Mouse (Mus musculus) MEL (cell line): Measurements from ENCODE around the gene Cpne2. TPM values are rescaled to one million over a fixed set of nuclear protein-coding genes. Genes with fewer than 3 reads are reported as not detected.

Experiments
- DNase-seq: peaks from one replicate; pipeline ENCODE4 v3.0.0; 2011; ENCODE audit warnings: low read depth, low spot score
- H3K27ac ChIP-seq: 2 replicates; pipeline ENCODE4 v1.5.1; 2012; ENCODE audit warnings: low read depth, mild to moderate bottlenecking, control low read depth, low read length, moderate library complexity; ENCODE audit not compliant: control insufficient read depth
- H3K27me3 ChIP-seq, 2 experiments: fragments of 150-350 bp in 1 of 2; sonication (generic) in 1 of 2; 2 replicates each; pipeline ENCODE4 v1.6.1; 2012; ENCODE audit warnings: low read length in 2 of 2, mild to moderate bottlenecking in 2 of 2, improper control_type of control experiment in 1 of 2, moderate library complexity in 1 of 2; ENCODE audit not compliant: insufficient read depth in 2 of 2, control insufficient read depth in 1 of 2
- H3K36me3 ChIP-seq, 2 experiments: 2 replicates each; pipeline ENCODE4 v1.6.1; 2012 to 2014; ENCODE audit warnings: low read length in 2 of 2, improper control_type of control experiment in 1 of 2, inconsistent platforms in 1 of 2, mild to moderate bottlenecking in 1 of 2; ENCODE audit not compliant: insufficient read depth in 2 of 2, control insufficient read depth in 1 of 2
- H3K4me1 ChIP-seq, 2 experiments: fragments of 150-350 bp in 1 of 2; sonication (generic) in 1 of 2; 2 replicates each; pipeline ENCODE4 v1.6.1; 2012; ENCODE audit warnings: low read length in 2 of 2, improper control_type of control experiment in 1 of 2, mild to moderate bottlenecking in 1 of 2; ENCODE audit not compliant: insufficient read depth in 2 of 2, control insufficient read depth in 1 of 2
- H3K4me3 ChIP-seq, 2 experiments: fragments of 150-350 bp in 1 of 2; sonication (generic) in 1 of 2; 2 replicates each; pipeline ENCODE4 v1.5.1; 2012; ENCODE audit warnings: low read depth in 2 of 2, low read length in 2 of 2, mild to moderate bottlenecking in 2 of 2, moderate library complexity in 2 of 2, control low read depth in 1 of 2, improper control_type of control experiment in 1 of 2; ENCODE audit not compliant: control insufficient read depth in 1 of 2, insufficient read depth in 1 of 2
- H3K79me2 ChIP-seq: 2 replicates; pipeline ENCODE4 v1.6.1; 2012; ENCODE audit warnings: mild to moderate bottlenecking, low read length, moderate library complexity; ENCODE audit not compliant: control insufficient read depth, poor library complexity, insufficient read depth
- H3K9ac ChIP-seq: 2 replicates; pipeline ENCODE4 v1.6.1; 2012; ENCODE audit warnings: low read depth, mild to moderate bottlenecking, control low read depth, low read length, moderate library complexity; ENCODE audit not compliant: control insufficient read depth, poor library complexity, severe bottlenecking
- H3K9me3 ChIP-seq: fragments of 150-350 bp; sonication (generic); replicated peaks from 2 replicates; pipeline ENCODE4 v1.6.1; 2012; ENCODE audit warnings: mild to moderate bottlenecking, low read length, improper control_type of control experiment, moderate library complexity; ENCODE audit not compliant: insufficient read depth
- BHLHE40 ChIP-seq: IDR thresholded peaks from 2 replicates; pipeline ENCODE4 v1.6.1; 2012; ENCODE audit warnings: low read depth, mild to moderate bottlenecking, inconsistent platforms, low read length, improper control_type of control experiment, borderline replicate concordance
- E2F4 ChIP-seq: IDR thresholded peaks from 2 replicates; pipeline ENCODE4 v1.6.1; 2011; ENCODE audit warnings: low read depth, low read length, improper control_type of control experiment, borderline replicate concordance
- EP300 ChIP-seq, 2 experiments: IDR thresholded peaks; 2 replicates each; pipeline ENCODE4 v1.6.1; 2011; ENCODE audit warnings: improper control_type of control experiment in 2 of 2, low read length in 2 of 2, low read depth in 1 of 2, mild to moderate bottlenecking in 1 of 2
- GABPA ChIP-seq: IDR thresholded peaks from 2 replicates; pipeline ENCODE4 v1.6.1; 2012; ENCODE audit warnings: low read depth, mild to moderate bottlenecking, inconsistent platforms, low read length, improper control_type of control experiment, moderate library complexity
- MAFK ChIP-seq: IDR thresholded peaks from 2 replicates; pipeline ENCODE4 v1.6.1; 2011; ENCODE audit warnings: low read depth, mild to moderate bottlenecking, low read length, improper control_type of control experiment, borderline replicate concordance
- MXI1 ChIP-seq: IDR thresholded peaks from 2 replicates; pipeline ENCODE4 v1.6.1; 2011; ENCODE audit warnings: mild to moderate bottlenecking, low read depth, low read length, improper control_type of control experiment
- MYB ChIP-seq: IDR thresholded peaks from 2 replicates; pipeline ENCODE4 v1.6.1; 2011; ENCODE audit warnings: mild to moderate bottlenecking, low read depth, low read length, improper control_type of control experiment
- MYC ChIP-seq: IDR thresholded peaks from 2 replicates; pipeline ENCODE4 v1.6.1; 2011; ENCODE audit warnings: low read depth, mild to moderate bottlenecking, low read length, improper control_type of control experiment, moderate library complexity
- NELFE ChIP-seq: IDR thresholded peaks from 2 replicates; pipeline ENCODE4 v1.6.1; 2011; ENCODE audit warnings: low read depth, low read length, improper control_type of control experiment
- NRF1 ChIP-seq: IDR thresholded peaks from 2 replicates; pipeline ENCODE4 v1.6.1; 2014; ENCODE audit warnings: low read depth, mild to moderate bottlenecking, inconsistent platforms, low read length, improper control_type of control experiment, moderate library complexity; ENCODE audit not compliant: poor library complexity, insufficient read depth, severe bottlenecking
- POLR2AphosphoS2 ChIP-seq: IDR thresholded peaks from 2 replicates; pipeline ENCODE4 v1.6.1; 2011; ENCODE audit warnings: low read length, improper control_type of control experiment
- POLR2AphosphoS5 ChIP-seq: IDR thresholded peaks from 2 replicates; pipeline ENCODE4 v1.6.1; 2012; ENCODE audit warnings: low read depth, borderline replicate concordance, mild to moderate bottlenecking, inconsistent platforms, low read length, moderate library complexity, mixed read lengths
- RCOR1 ChIP-seq: IDR thresholded peaks from 2 replicates; pipeline ENCODE4 v1.6.1; 2012; ENCODE audit warnings: low read depth, mild to moderate bottlenecking, inconsistent platforms, low read length, improper control_type of control experiment
- SMC3 ChIP-seq: IDR thresholded peaks from 2 replicates; pipeline ENCODE4 v1.6.1; 2011; ENCODE audit warnings: low read depth, low read length, improper control_type of control experiment
- TAL1 ChIP-seq: IDR thresholded peaks from 2 replicates; pipeline ENCODE4 v1.6.1; 2012; ENCODE audit warnings: mild to moderate bottlenecking, inconsistent platforms, low read length, moderate library complexity, mixed read lengths
- UBTF ChIP-seq: IDR thresholded peaks from 2 replicates; pipeline ENCODE4 v1.6.1; 2012; ENCODE audit warnings: low read depth, mild to moderate bottlenecking, inconsistent platforms, low read length, improper control_type of control experiment, moderate library complexity, borderline replicate concordance; ENCODE audit not compliant: insufficient read depth
- USF1 ChIP-seq: IDR thresholded peaks from 2 replicates; pipeline ENCODE4 v1.6.1; 2014; ENCODE audit warnings: low read depth, mild to moderate bottlenecking, inconsistent platforms, low read length, improper control_type of control experiment, moderate library complexity
- USF2 ChIP-seq, 2 experiments: IDR thresholded peaks; 2 replicates each; pipeline ENCODE4 v1.6.1; 2011 to 2012; ENCODE audit warnings: improper control_type of control experiment in 2 of 2, low read length in 2 of 2, borderline replicate concordance in 1 of 2, inconsistent platforms in 1 of 2, low read depth in 1 of 2, mild to moderate bottlenecking in 1 of 2; ENCODE audit not compliant: insufficient read depth in 1 of 2
- ZC3H11A ChIP-seq: IDR thresholded peaks from 2 replicates; pipeline ENCODE4 v1.6.1; 2012; ENCODE audit warnings: low read depth, mild to moderate bottlenecking, inconsistent platforms, low read length, improper control_type of control experiment
- ZMIZ1 ChIP-seq: IDR thresholded peaks from 2 replicates; pipeline ENCODE4 v1.6.1; 2012; ENCODE audit warnings: low read depth, mild to moderate bottlenecking, inconsistent platforms, low read length, improper control_type of control experiment, moderate library complexity
- polyA plus RNA-seq, 2 experiments: library from polyadenylated mRNA; stranded (reverse) in 1 of 2; unstranded in 1 of 2; fragments of >175 nt in 1 of 2; fragments of >200 nt in 1 of 2; gene quantifications; 2 replicates each; pipeline versions ENCODE4 v1.2.1 to v1.2.4; 2012; ENCODE audit warnings: low replicate concordance in 2 of 2, low read depth in 1 of 2; ENCODE audit not compliant: insufficient read length in 2 of 2, insufficient read depth in 1 of 2, missing spikeins in 1 of 2
- total RNA-seq: library from RNA; depleted of rRNA; stranded (reverse); fragments of 300-350 nt; gene quantifications from 2 replicates; pipeline ENCODE4 v1.2.3, GENCODE M21; 2012

Cpne2 gene
- total and polyA plus RNA-seq, 3 experiments: 19.1 to 29.7 TPM; not detected in 1

DNA sequence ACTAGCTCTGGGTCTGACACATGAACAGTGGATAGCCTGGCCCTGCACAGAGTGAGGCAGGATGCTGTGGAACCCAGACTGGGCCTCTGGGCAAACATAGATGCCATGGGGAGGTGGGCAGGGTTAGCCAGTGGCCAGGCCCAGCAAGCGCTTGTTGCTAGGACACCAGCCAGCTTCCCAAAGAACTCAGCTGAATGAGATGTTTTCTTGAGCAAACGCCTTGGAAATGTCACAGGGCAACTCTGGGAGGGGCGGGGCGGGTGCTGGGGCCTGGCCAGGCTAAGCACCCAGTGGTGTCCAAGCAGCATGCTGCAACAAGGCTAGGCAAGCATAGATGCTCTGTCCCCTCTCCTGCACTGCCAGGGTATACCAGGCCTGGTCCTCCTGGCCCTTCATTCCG, 28.5 kb downstream of the Cpne2 start:
- Histone ChIP-seq H3K4me3 (no peak overlapping the region), H3K27ac (no peak overlapping the region), H3K27me3 (no peaks in the 10 kb centered on the region), H3K36me3 (no peaks in the 10 kb centered on the region), H3K9me3 (no peaks in the 10 kb centered on the region), H3K4me1 (no peaks in the 10 kb centered on the region), H3K79me2 (no peaks in the 10 kb centered on the region), H3K9ac (no peak overlapping the region)
- DNase-seq: no peak
- TF ChIP-seq ZMIZ1: no peak
- no peak for TF ChIP-seq GABPA
- no peak for TF ChIP-seq POLR2AphosphoS2
- no peak for TF ChIP-seq UBTF
- no peak for TF ChIP-seq BHLHE40
- TF ChIP-seq USF2 (IDR thresholded peaks at IDR 0.05; ENCODE audit: borderline replicate concordance in 1 of 2, insufficient read depth in 1 of 2, low read depth in 1 of 2, low read length in 2 of 2): no peak
- TF ChIP-seq EP300 (IDR thresholded peaks at IDR 0.05; ENCODE audit: low read depth in 1 of 2, low read length in 2 of 2): no peak
- no peak for TF ChIP-seq MAFK
- no peak for TF ChIP-seq RCOR1
- no peak for TF ChIP-seq MYB
- no peak for TF ChIP-seq MYC
- TF ChIP-seq TAL1: no peak
- no peak for TF ChIP-seq POLR2AphosphoS5
- TF ChIP-seq USF1: no peak
- TF ChIP-seq MXI1: no peak
- no peak for TF ChIP-seq E2F4
- no peak for TF ChIP-seq NELFE
- no peak for TF ChIP-seq NRF1

- H3K4me1 ChIP-seq: no peaks in the 10 kb centered on the region
- H3K27ac ChIP-seq: no peak overlapping the region
- TF ChIP-seq NELFE (no peak), SMC3 (no peak), TAL1 (no peak), USF1 (no peak), EP300 (IDR thresholded peaks at IDR 0.05; ENCODE audit: low read depth in 1 of 2, low read length in 2 of 2) (no peak), E2F4 (no peak), USF2 (IDR thresholded peaks at IDR 0.05; ENCODE audit: borderline replicate concordance in 1 of 2, insufficient read depth in 1 of 2, low read depth in 1 of 2, low read length in 2 of 2) (no peak), MYC (no peak), ZC3H11A (no peak)
- no peak overlapping the region for H3K9ac ChIP-seq
- H3K9me3 ChIP-seq: no peaks in the 10 kb centered on the region
- H3K36me3 ChIP-seq: no peaks in the 10 kb centered on the region
- no peak overlapping the region for H3K4me3 ChIP-seq
- no peaks in the 10 kb centered on the region for H3K27me3 ChIP-seq
- no peaks in the 10 kb centered on the region for H3K79me2 ChIP-seq
- no peak for DNase-seq
Measured at GRCm38 (mm10) chr8:94564421-94564820, 31.6 kb downstream of the Cpne2 start.
